Mouse (Mus musculus) cortical plate, adult 2 months (tissue): ENCODE data around the gene Arnt2.

Source experiments
- CTCF ChIP-seq: fragments of 200-500 bp; IDR thresholded peaks from 2 replicates; pipeline ENCODE4 v1.5.1; 2011; ENCODE audit warnings: mild to moderate bottlenecking, control low read depth, low read length; ENCODE audit not compliant: insufficient read depth; ENCODE audit errors: extremely low read depth
- POLR2A ChIP-seq: fragments of 200-500 bp; IDR thresholded peaks from 2 replicates; pipeline ENCODE4 v1.6.1; 2011; ENCODE audit warnings: mild to moderate bottlenecking, low read length, control low read depth; ENCODE audit not compliant: insufficient read depth; ENCODE audit errors: extremely low read depth

- TF ChIP-seq CTCF (no peak), POLR2A (no peak)
These were observed 6.6 kb downstream of the Arnt2 start for GRCm38 (mm10) chr7:84403371-84403770.
